Mouse (Mus musculus) adrenal gland (tissue): ENCODE measurements around the gene Igsf8.

Experiments
- intact Hi-C: fragments of 180-260 bp; cut with DNase I; formaldehyde crosslinking; loops from one replicate; pipeline ENCODE4 v1.15.1; 2025
- long read RNA-seq, 2 experiments: library from polyadenylated mRNA; unstranded; transcript quantifications; one replicate each; pipeline ENCODE4 v2.0.0; 2020; ENCODE audit warnings: borderline replicate concordance in 1 of 2; ENCODE audit not compliant: insufficient replicate concordance in 1 of 2

Gene Igsf8
- long read RNA-seq, experiment 1, partial matches to known transcripts: 0 of 2 reads
- long read RNA-seq, experiment 1, other reads (novel, unspliced or antisense): 0 of 2 reads
- long read RNA-seq, experiment 2, transcript Igsf8-201 (7 exons, 2,278 nt): major isoform, 7 of 13 reads
- long read RNA-seq, experiment 2, partial matches to known transcripts: 6 of 13 reads
- long read RNA-seq, experiment 2, other reads (novel, unspliced or antisense): 0 of 13 reads

- intact Hi-C loops: no loop called here
These were observed at the start of gene Igsf8 for GRCm38 (mm10) chr1:172261477-172262078. Gene Igsf8, plus strand, starts transcription at chr1:172261641.

- intact Hi-C loops: no loop called here
These were observed 48.7 kb upstream of the Igsf8 start for GRCm38 (mm10) chr1:172212776-172213175.

GRCm38 (mm10) chr1:172213771-172214170 is 47.7 kb upstream of the Igsf8 start:
- intact Hi-C loops: no loop called here

GRCm38 (mm10) chr1:172214748-172215147 is 46.7 kb upstream of the Igsf8 start:
- intact Hi-C loops: loop anchor here (5.0 kb wide), 1 partner anchor 88 kb away; no protein-coding TSS in a partner anchor

- intact Hi-C loops: loop anchor here (5.0 kb wide), 1 partner anchor 85 kb away; no protein-coding TSS in a partner anchor
These were observed 44.3 kb upstream of the Igsf8 start for GRCm38 (mm10) chr1:172217148-172217547.

GRCm38 (mm10) chr1:172218164-172218910 is 43.1 kb upstream of the Igsf8 start:
- intact Hi-C loops: loop anchor here (5.0 kb wide), 1 partner anchor 84 kb away; no protein-coding TSS in a partner anchor

GRCm38 (mm10) chr1:172219451-172220406 is 41.7 kb upstream of the Igsf8 start, which contains the start of gene Casq1:
Gene Casq1, minus strand, starts transcription at chr1:172219868.
- intact Hi-C loops: loop anchor here (5.0 kb wide), 1 partner anchor 83 kb away; no protein-coding TSS in a partner anchor

GRCm38 (mm10) chr1:172220414-172220813 is 41.0 kb upstream of the Igsf8 start:
- intact Hi-C loops: no loop called here

- intact Hi-C loops: no loop called here
These were observed 40.0 kb upstream of the Igsf8 start for GRCm38 (mm10) chr1:172221297-172222063.

- intact Hi-C loops: no loop called here
These were observed 33.2 kb upstream of the Igsf8 start for GRCm38 (mm10) chr1:172228209-172228608.

- intact Hi-C loops: no loop called here
These were observed 32.2 kb upstream of the Igsf8 start for GRCm38 (mm10) chr1:172229215-172229614.

- intact Hi-C loops: loop anchor here (10.0 kb wide), 1 partner anchor 64 kb away; no protein-coding TSS in a partner anchor
These were observed 20.3 kb upstream of the Igsf8 start for GRCm38 (mm10) chr1:172240945-172241708.

GRCm38 (mm10) chr1:172242401-172242800 is 19.0 kb upstream of the Igsf8 start:
- intact Hi-C loops: loop anchor here (10.0 kb wide), 1 partner anchor 62 kb away; no protein-coding TSS in a partner anchor

GRCm38 (mm10) chr1:172243547-172244205 is 17.8 kb upstream of the Igsf8 start:
- intact Hi-C loops: loop anchor here (10.0 kb wide), 1 partner anchor 61 kb away; no protein-coding TSS in a partner anchor

GRCm38 (mm10) chr1:172244645-172245044 is 16.8 kb upstream of the Igsf8 start:
- intact Hi-C loops: loop anchor here (10.0 kb wide), 1 partner anchor 60 kb away; no protein-coding TSS in a partner anchor

GRCm38 (mm10) chr1:172247216-172247615 is 14.2 kb upstream of the Igsf8 start:
- intact Hi-C loops: loop anchor here (10.0 kb wide), 1 partner anchor 58 kb away; no protein-coding TSS in a partner anchor

GRCm38 (mm10) chr1:172247679-172248078 is 13.8 kb upstream of the Igsf8 start:
- intact Hi-C loops: loop anchor here (10.0 kb wide), 1 partner anchor 57 kb away; no protein-coding TSS in a partner anchor

- intact Hi-C loops: no loop called here
These were observed 3.1 kb upstream of the Igsf8 start, which contains the start of gene Atp1a4 for GRCm38 (mm10) chr1:172258314-172258713. Gene Atp1a4, minus strand, starts transcription at chr1:172258414.
